Mouse (Mus musculus): ENCODE data around the gene Mtor. TPM values are rescaled to one million over a fixed set of nuclear protein-coding genes. Genes with fewer than 3 reads are reported as not detected.

Gene Mtor
- polyA plus RNA-seq, 1 experiment from 2014 or later, result 12.2 TPM

- no peak overlapping the region for H3K9ac ChIP-seq (ENCODE audit: low read length)
- no peak overlapping the region for H3K4me3 ChIP-seq (ENCODE audit: low read length)
- ATAC-seq (ENCODE audit: low read depth), result no peak; the same call in 1 of the 2 replicates
- WGBS, result 71% methylated on average over 10 of the region's 10 CpGs
- H3K27me3 ChIP-seq (ENCODE audit: control insufficient read depth, insufficient read depth, low read depth, low read length), result no peaks in the 10 kb centered on the region
- H3K36me3 ChIP-seq (ENCODE audit: control insufficient read depth, insufficient read depth, low read length), result no peaks in the 10 kb centered on the region
- no peaks in the 10 kb centered on the region for H3K9me3 ChIP-seq (ENCODE audit: control insufficient read depth, low read length)
- H3K27ac ChIP-seq (ENCODE audit: low read length), result no peak overlapping the region
- no peak overlapping the region for H3K4me2 ChIP-seq (ENCODE audit: low read depth, low read length)
- no peaks in the 10 kb centered on the region for H3K4me1 ChIP-seq (replicated peaks; ENCODE audit: control insufficient read depth, insufficient read depth, low read length)
These were observed 21.2 kb upstream of the Mtor start for GRCm38 (mm10) chr4:148426950-148427850.

- H3K9me3 ChIP-seq (ENCODE audit: control insufficient read depth, low read length), result no peaks in the 10 kb centered on the region
- H3K27me3 ChIP-seq (ENCODE audit: control insufficient read depth, insufficient read depth, low read depth, low read length), result no peaks in the 10 kb centered on the region
- no peak for ATAC-seq (ENCODE audit: low read depth)
- 78% methylated on average over 5 of the region's 5 CpGs for whole genome bisulfite sequencing
- H3K4me3 ChIP-seq (ENCODE audit: low read length), result no peak overlapping the region
- H3K4me2 ChIP-seq (ENCODE audit: low read depth, low read length), result no peak overlapping the region
- no peak overlapping the region for H3K27ac ChIP-seq (ENCODE audit: low read length)
- H3K9ac ChIP-seq (ENCODE audit: low read length), result no peak overlapping the region
- no peaks in the 10 kb centered on the region for H3K36me3 ChIP-seq (ENCODE audit: control insufficient read depth, insufficient read depth, low read length)
- H3K4me1 ChIP-seq (replicated peaks; ENCODE audit: control insufficient read depth, insufficient read depth, low read length), result no peaks in the 10 kb centered on the region
These were observed 19.9 kb upstream of the Mtor start for GRCm38 (mm10) chr4:148428544-148428943.

DNA sequence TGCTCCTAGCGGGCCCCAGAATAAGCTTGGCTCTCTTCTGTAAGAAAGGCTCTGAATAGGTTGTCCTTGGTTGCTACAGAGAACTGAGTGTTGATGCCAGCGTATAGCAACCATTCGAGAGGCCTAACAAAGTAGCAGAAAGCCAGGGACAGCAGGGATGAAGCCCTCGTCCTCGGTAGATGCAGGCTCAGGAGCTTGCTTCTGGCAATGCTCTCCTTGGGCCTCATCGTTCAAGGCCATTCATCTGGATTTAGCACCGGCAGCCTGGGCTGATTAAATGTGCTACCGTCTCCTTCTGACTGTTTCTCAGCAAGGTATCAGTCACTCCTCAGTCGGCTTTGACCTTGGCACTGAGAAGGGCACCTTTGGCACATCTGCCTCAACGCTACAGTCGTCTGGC lies 19.3 kb upstream of the Mtor start:
- 83% methylated on average over 11 of the region's 11 CpGs for WGBS
- Histone ChIP-seq H3K9ac (ENCODE audit: low read length) (no peak overlapping the region), H3K9me3 (ENCODE audit: control insufficient read depth, low read length) (no peaks in the 10 kb centered on the region), H3K27ac (ENCODE audit: low read length) (no peak overlapping the region), H3K36me3 (ENCODE audit: control insufficient read depth, insufficient read depth, low read length) (0 out of 2 replicates have a peak, but pooled peaks cover 2% of the 10 kb centered on the region), H3K27me3 (ENCODE audit: control insufficient read depth, insufficient read depth, low read depth, low read length) (no peaks in the 10 kb centered on the region), H3K4me3 (ENCODE audit: low read length) (no peak overlapping the region), H3K4me1 (replicated peaks; ENCODE audit: control insufficient read depth, insufficient read depth, low read length) (no peaks in the 10 kb centered on the region), H3K4me2 (ENCODE audit: low read depth, low read length) (no peak overlapping the region)
- no peak for ATAC-seq (ENCODE audit: low read depth)

GRCm38 (mm10) chr4:148429686-148430085 lies 18.7 kb upstream of the Mtor start:
- WGBS, result 23% methylated on average over 6 of the region's 6 CpGs
- H3K36me3 ChIP-seq (ENCODE audit: control insufficient read depth, insufficient read depth, low read length), result 0 out of 2 replicates have a peak, but pooled peaks cover 2% of the 10 kb centered on the region
- no peak overlapping the region for H3K9ac ChIP-seq (ENCODE audit: low read length)
- no peaks in the 10 kb centered on the region for H3K27me3 ChIP-seq (ENCODE audit: control insufficient read depth, insufficient read depth, low read depth, low read length)
- no peaks in the 10 kb centered on the region for H3K9me3 ChIP-seq (ENCODE audit: control insufficient read depth, low read length)
- H3K4me2 ChIP-seq (ENCODE audit: low read depth, low read length), result no peak overlapping the region
- H3K4me3 ChIP-seq (ENCODE audit: low read length), result no peak overlapping the region
- ATAC-seq (ENCODE audit: low read depth), result no peak; the same call in 1 of the 2 replicates
- H3K4me1 ChIP-seq (replicated peaks; ENCODE audit: control insufficient read depth, insufficient read depth, low read length), result no peaks in the 10 kb centered on the region
- H3K27ac ChIP-seq (ENCODE audit: low read length), result no peak overlapping the region

GRCm38 (mm10) chr4:148430880-148431519 lies 17.4 kb upstream of the Mtor start:
- no peak for ATAC-seq (ENCODE audit: low read depth)
- 0 out of 2 replicates have a peak, but pooled peaks cover 2% of the 10 kb centered on the region for H3K36me3 ChIP-seq (ENCODE audit: control insufficient read depth, insufficient read depth, low read length)
- H3K9ac ChIP-seq (ENCODE audit: low read length), result no peak overlapping the region
- WGBS, result 77% methylated on average over 11 of the region's 11 CpGs
- no peak overlapping the region for H3K4me3 ChIP-seq (ENCODE audit: low read length)
- no peaks in the 10 kb centered on the region for H3K4me1 ChIP-seq (replicated peaks; ENCODE audit: control insufficient read depth, insufficient read depth, low read length)
- no peak overlapping the region for H3K27ac ChIP-seq (ENCODE audit: low read length)
- no peaks in the 10 kb centered on the region for H3K9me3 ChIP-seq (ENCODE audit: control insufficient read depth, low read length)
- H3K4me2 ChIP-seq (ENCODE audit: low read depth, low read length), result no peak overlapping the region
- no peaks in the 10 kb centered on the region for H3K27me3 ChIP-seq (ENCODE audit: control insufficient read depth, insufficient read depth, low read depth, low read length)

DNA sequence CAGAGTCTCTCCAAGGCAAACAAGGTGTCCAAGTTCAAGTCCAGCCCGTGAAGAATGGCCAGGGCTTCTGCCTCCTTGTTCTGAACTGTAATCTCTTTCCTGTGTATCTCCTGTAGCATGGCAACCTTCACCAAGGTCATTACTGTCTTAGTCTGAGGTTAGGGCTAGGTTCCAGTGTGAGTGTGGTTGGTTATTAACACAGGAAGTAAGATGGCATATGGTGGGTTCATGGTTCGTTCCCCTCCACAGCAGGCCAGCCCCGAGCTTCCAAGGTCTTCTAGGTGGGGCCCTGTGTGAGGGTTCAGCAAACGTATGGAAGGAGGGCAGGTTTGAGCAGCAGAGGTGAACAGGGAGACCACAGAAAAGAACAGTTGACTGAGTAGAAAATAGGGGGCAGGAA lies 15.9 kb upstream of the Mtor start:
- no peak for ATAC-seq (ENCODE audit: low read depth)
- Histone ChIP-seq H3K4me3 (ENCODE audit: low read length) (no peak overlapping the region), H3K9me3 (ENCODE audit: control insufficient read depth, low read length) (no peaks in the 10 kb centered on the region), H3K9ac (ENCODE audit: low read length) (no peak overlapping the region), H3K4me1 (replicated peaks; ENCODE audit: control insufficient read depth, insufficient read depth, low read length) (no peaks in the 10 kb centered on the region), H3K4me2 (ENCODE audit: low read depth, low read length) (no peak overlapping the region), H3K27me3 (ENCODE audit: control insufficient read depth, insufficient read depth, low read depth, low read length) (no peaks in the 10 kb centered on the region), H3K27ac (ENCODE audit: low read length) (no peak overlapping the region), H3K36me3 (ENCODE audit: control insufficient read depth, insufficient read depth, low read length) (peaks cover 5% of the 10 kb centered on the region; the same call in 1 of the 2 replicates)
- 84% methylated on average over 4 of the region's 4 CpGs for WGBS

- no peak overlapping the region for H3K9ac ChIP-seq (ENCODE audit: low read length)
- no peaks in the 10 kb centered on the region for H3K4me1 ChIP-seq (replicated peaks; ENCODE audit: control insufficient read depth, insufficient read depth, low read length)
- no peaks in the 10 kb centered on the region for H3K9me3 ChIP-seq (ENCODE audit: control insufficient read depth, low read length)
- peaks cover 5% of the 10 kb centered on the region; the same call in 1 of the 2 replicates for H3K36me3 ChIP-seq (ENCODE audit: control insufficient read depth, insufficient read depth, low read length)
- 63% methylated on average over 18 of the region's 18 CpGs for WGBS
- H3K4me3 ChIP-seq (ENCODE audit: low read length), result no peak overlapping the region
- ATAC-seq (ENCODE audit: low read depth), result no peak
- H3K4me2 ChIP-seq (ENCODE audit: low read depth, low read length), result no peak overlapping the region
- H3K27me3 ChIP-seq (ENCODE audit: control insufficient read depth, insufficient read depth, low read depth, low read length), result no peaks in the 10 kb centered on the region
- no peak overlapping the region for H3K27ac ChIP-seq (ENCODE audit: low read length)
These were observed 15.1 kb upstream of the Mtor start for GRCm38 (mm10) chr4:148433336-148433735.

- WGBS, result 66% methylated on average over 5 of the region's 5 CpGs
- no peak overlapping the region for H3K27ac ChIP-seq (ENCODE audit: low read length)
- no peak overlapping the region for H3K4me3 ChIP-seq (ENCODE audit: low read length)
- H3K4me1 ChIP-seq (replicated peaks; ENCODE audit: control insufficient read depth, insufficient read depth, low read length), result no peaks in the 10 kb centered on the region
- no peaks in the 10 kb centered on the region for H3K27me3 ChIP-seq (ENCODE audit: control insufficient read depth, insufficient read depth, low read depth, low read length)
- no peak overlapping the region for H3K4me2 ChIP-seq (ENCODE audit: low read depth, low read length)
- H3K9ac ChIP-seq (ENCODE audit: low read length), result no peak overlapping the region
- no peaks in the 10 kb centered on the region for H3K9me3 ChIP-seq (ENCODE audit: control insufficient read depth, low read length)
- no peak for ATAC-seq (ENCODE audit: low read depth)
- peaks cover 5% of the 10 kb centered on the region; the same call in 1 of the 2 replicates for H3K36me3 ChIP-seq (ENCODE audit: control insufficient read depth, insufficient read depth, low read length)
These were observed 14.6 kb upstream of the Mtor start for GRCm38 (mm10) chr4:148433813-148434212.

DNA sequence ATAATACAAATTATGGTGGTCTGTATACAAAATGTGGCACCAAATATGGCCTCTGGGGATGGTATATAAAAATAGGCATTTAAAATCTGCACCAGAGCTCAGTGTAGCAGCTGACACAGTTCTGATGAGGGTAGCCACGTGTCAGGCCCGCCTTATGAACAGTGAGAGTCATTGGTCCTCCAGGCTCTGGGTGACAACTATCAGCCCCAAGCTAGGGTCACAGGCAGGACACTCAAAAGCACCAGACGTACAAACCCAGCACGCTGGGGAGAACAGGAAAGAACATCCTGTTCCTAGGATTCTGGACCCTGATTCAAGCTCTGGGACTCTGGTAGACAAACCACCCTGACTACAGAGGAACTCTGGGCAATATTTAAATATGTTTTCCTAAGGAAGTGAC lies 13.9 kb upstream of the Mtor start:
- no peaks in the 10 kb centered on the region for H3K27me3 ChIP-seq (ENCODE audit: control insufficient read depth, insufficient read depth, low read depth, low read length)
- no peak overlapping the region for H3K4me3 ChIP-seq (ENCODE audit: low read length)
- H3K4me2 ChIP-seq (ENCODE audit: low read depth, low read length), result no peak overlapping the region
- no peaks in the 10 kb centered on the region for H3K4me1 ChIP-seq (replicated peaks; ENCODE audit: control insufficient read depth, insufficient read depth, low read length)
- no peak overlapping the region for H3K27ac ChIP-seq (ENCODE audit: low read length)
- ATAC-seq (ENCODE audit: low read depth), result no peak
- H3K36me3 ChIP-seq (ENCODE audit: control insufficient read depth, insufficient read depth, low read length), result peaks cover 5% of the 10 kb centered on the region; the same call in 1 of the 2 replicates
- H3K9ac ChIP-seq (ENCODE audit: low read length), result no peak overlapping the region
- 85% methylated on average over 4 of the region's 4 CpGs for WGBS
- no peaks in the 10 kb centered on the region for H3K9me3 ChIP-seq (ENCODE audit: control insufficient read depth, low read length)

All from lung, embryonic 16.5 days (tissue).